Mouse (Mus musculus): Measurements from ENCODE around the gene Jak1.

The Jak1 gene

GRCm38 (mm10) chr4:101137975-101138374, 127.1 kb downstream of the Jak1 start:
- no peak for DNase-seq

GRCm38 (mm10) chr4:101135909-101136308, 129.2 kb downstream of the Jak1 start:
- DNase-seq: no peak

GRCm38 (mm10) chr4:101135013-101135412, 130.1 kb downstream of the Jak1 start:
- no peak for DNase-seq

- no peak for DNase-seq
Measured at GRCm38 (mm10) chr4:101121002-101121401, 144.1 kb downstream of the Jak1 start.

- no peak for DNase-seq
Measured at GRCm38 (mm10) chr4:101107122-101107521, 158.0 kb downstream of the Jak1 start.

Measured in retina, postnatal 1 day (tissue).